Mouse (Mus musculus): ENCODE measurements around the gene Hoxb6. TPM values are rescaled to one million over a fixed set of nuclear protein-coding genes. Genes with fewer than 3 reads are reported as not detected.

Gene Hoxb6
- total and polyA plus RNA-seq, 3 experiments = 0.53 to 1.1 TPM; not detected in 1

DNA sequence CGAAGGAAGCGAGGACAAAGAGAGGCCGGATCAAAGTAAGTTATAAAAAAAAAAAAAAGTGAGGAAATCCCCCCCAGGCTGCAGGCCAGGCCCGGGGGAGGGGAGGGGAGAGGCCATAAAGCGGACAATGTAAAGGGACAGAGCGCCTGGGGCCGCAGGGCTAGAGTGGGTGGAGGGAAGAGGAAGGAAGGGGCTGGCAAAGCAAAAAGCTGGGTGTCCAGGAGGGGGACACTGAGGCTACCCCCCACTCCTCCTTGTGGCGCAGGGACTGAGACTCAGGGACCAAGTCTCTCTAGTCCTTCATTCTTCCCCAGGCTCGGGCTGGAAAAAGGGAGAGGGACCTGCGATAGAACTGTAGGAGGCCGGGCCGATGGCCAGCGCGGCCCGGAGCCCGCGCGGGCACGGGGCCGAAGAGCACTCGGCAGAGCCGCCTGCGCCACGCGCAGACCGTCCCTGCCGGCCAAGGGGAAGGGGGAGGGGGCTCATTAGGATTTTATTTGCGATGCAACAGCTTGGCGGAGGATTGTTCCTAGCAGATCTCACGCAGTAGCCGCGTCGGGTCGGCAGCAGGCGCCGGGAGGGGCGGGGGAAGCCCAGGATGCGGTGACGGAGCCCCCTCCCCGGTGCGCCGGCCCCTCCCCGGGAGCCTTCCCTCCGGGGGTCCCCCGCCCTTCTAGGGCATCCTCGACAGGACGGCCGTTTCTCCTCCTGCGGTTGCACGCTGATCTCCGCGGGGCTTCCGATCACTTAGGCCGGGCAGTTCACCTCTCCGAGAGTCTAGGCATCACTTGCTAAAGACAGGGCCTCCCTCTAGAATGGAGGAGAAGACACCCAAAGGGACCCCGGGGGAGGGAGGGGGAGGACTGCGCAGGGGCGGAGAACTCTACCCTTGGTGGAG lies 20.0 kb upstream of the Hoxb6 start:
- Histone ChIP-seq H3K27ac (ENCODE audit: insufficient read depth, low read depth) (no peak overlapping the region), H3K9me3 (replicated peaks; ENCODE audit: low read length) (peaks cover 14% of the 10 kb centered on the region), H3K27me3 (replicated peaks) (peaks cover 98% of the 10 kb centered on the region), H3K9ac (ENCODE audit: insufficient read depth, low read depth) (no peak overlapping the region), H3K79me2 (replicated peaks; ENCODE audit: control insufficient read depth, extremely low read depth, insufficient read depth, poor library complexity, severe bottlenecking) (no peaks in the 10 kb centered on the region), H3K4me3 (replicated peaks in 1 of 3; ENCODE audit: low read depth in 2 of 3, low read length in 2 of 3, poor library complexity in 1 of 3) (no peak overlapping the region), H3K36me3 (replicated peaks in 1 of 2; ENCODE audit: control insufficient read depth in 1 of 2, insufficient read depth in 1 of 2, low read length in 1 of 2) (no peaks in the 10 kb centered on the region), H3K4me1 (ENCODE audit: control insufficient read depth in 1 of 2, insufficient read depth in 2 of 2) (peaks cover 0 to 5% of the 10 kb centered on the region in 2 experiments; a peak in 1 of 4 replicates), H3K4me2 (ENCODE audit: insufficient read depth, low read depth, poor library complexity, severe bottlenecking) (no peak overlapping the region)
- dilution Hi-C loops (cut with MboI; ENCODE audit: extremely low pct_ligation_motif_present, extremely low pct_unique_long_range_greater_than_20kb, low sequenced_read_pairs) (no loop called here), in situ Hi-C loops (cut with MboI; ENCODE audit: low pct_ligation_motif_present, low pct_unique_long_range_greater_than_20kb, low sequenced_read_pairs) (no loop called here)
- no peak for DNase-seq (ENCODE audit: extremely low read depth)
- TF ChIP-seq NRF1 (IDR thresholded peaks at IDR 0.05; ENCODE audit: low read depth, low read length) (no peak), CHD2 (IDR thresholded peaks at IDR 0.05; ENCODE audit: low read length) (no peak), KAT2A (IDR thresholded peaks at IDR 0.05; ENCODE audit: insufficient replicate concordance, low read length) (no peak), MAX (IDR thresholded peaks at IDR 0.05; ENCODE audit: low read length) (no peak), SIN3A (IDR thresholded peaks at IDR 0.05; ENCODE audit: low read length) (no peak), USF2 (conservative IDR thresholded peaks at IDR 0.05; ENCODE audit: low read depth, low read length) (no peak), POLR2AphosphoS2 (IDR thresholded peaks at IDR 0.05; ENCODE audit: low read depth, low read length) (no peak), MEF2A (IDR thresholded peaks at IDR 0.05; ENCODE audit: borderline replicate concordance, low read depth, low read length) (no peak), RAD21 (IDR thresholded peaks at IDR 0.05; ENCODE audit: low read depth, low read length) (no peak), MAFK (IDR thresholded peaks at IDR 0.05; ENCODE audit: insufficient replicate concordance, low read length) (no peak), RCOR1 (conservative IDR thresholded peaks at IDR 0.05; ENCODE audit: low read depth, low read length) (no peak), MAZ (IDR thresholded peaks at IDR 0.05; ENCODE audit: low read depth, low read length) (no peak), EP300 (IDR thresholded peaks at IDR 0.05; ENCODE audit: low read length) (no peak)

DNA sequence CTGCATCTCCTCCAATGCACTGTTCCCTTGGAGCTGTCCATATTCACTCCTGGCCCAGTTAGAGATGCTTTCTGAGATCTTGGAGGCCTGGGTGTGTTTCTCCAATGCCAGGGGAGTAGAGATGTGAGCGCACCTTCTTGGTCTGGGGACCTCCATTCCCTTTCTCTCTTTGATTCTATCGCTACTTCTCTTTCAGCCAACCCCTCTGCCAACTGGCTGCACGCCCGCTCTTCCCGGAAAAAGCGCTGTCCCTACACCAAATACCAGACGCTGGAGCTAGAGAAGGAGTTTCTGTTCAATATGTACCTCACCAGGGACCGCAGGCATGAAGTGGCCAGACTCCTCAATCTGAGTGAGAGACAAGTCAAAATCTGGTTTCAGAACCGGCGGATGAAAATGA lies 17.8 kb upstream of the Hoxb6 start:
- Histone ChIP-seq H3K4me3 (replicated peaks in 1 of 3; ENCODE audit: low read depth in 2 of 3, low read length in 2 of 3, poor library complexity in 1 of 3) (no peak overlapping the region), H3K79me2 (replicated peaks; ENCODE audit: control insufficient read depth, extremely low read depth, insufficient read depth, poor library complexity, severe bottlenecking) (no peaks in the 10 kb centered on the region), H3K27ac (ENCODE audit: insufficient read depth, low read depth) (no peak overlapping the region), H3K4me1 (ENCODE audit: control insufficient read depth in 1 of 2, insufficient read depth in 2 of 2) (peaks cover 0 to 5% of the 10 kb centered on the region in 2 experiments; a peak in 1 of 4 replicates), H3K4me2 (ENCODE audit: insufficient read depth, low read depth, poor library complexity, severe bottlenecking) (no peak overlapping the region), H3K9me3 (replicated peaks; ENCODE audit: low read length) (peaks cover 14% of the 10 kb centered on the region), H3K9ac (ENCODE audit: insufficient read depth, low read depth) (no peak overlapping the region), H3K36me3 (replicated peaks in 1 of 2; ENCODE audit: control insufficient read depth in 1 of 2, insufficient read depth in 1 of 2, low read length in 1 of 2) (no peaks in the 10 kb centered on the region), H3K27me3 (replicated peaks) (peaks cover 95% of the 10 kb centered on the region)
- dilution Hi-C loops (cut with MboI; ENCODE audit: extremely low pct_ligation_motif_present, extremely low pct_unique_long_range_greater_than_20kb, low sequenced_read_pairs) = no loop called here
- DNase-seq (ENCODE audit: extremely low read depth) = no peak
- no peak for TF ChIP-seq CTCF (conservative IDR thresholded peaks at IDR 0.05 in 1 of 2, IDR thresholded peaks at IDR 0.05 in 1 of 2; ENCODE audit: low read depth in 2 of 2, low read length in 2 of 2)
- TF ChIP-seq ZNF384 (IDR thresholded peaks at IDR 0.05; ENCODE audit: low read depth, low read length) = no peak
- TF ChIP-seq SIN3A (IDR thresholded peaks at IDR 0.05; ENCODE audit: low read length) = no peak
- TF ChIP-seq TBP (conservative IDR thresholded peaks at IDR 0.05; ENCODE audit: low read depth, low read length) = no peak
- no peak for TF ChIP-seq IRF4 (IDR thresholded peaks at IDR 0.05; ENCODE audit: low read depth, low read length)
- TF ChIP-seq POLR2A (IDR thresholded peaks at IDR 0.05; ENCODE audit: low read depth, low read length) = no peak
- in situ Hi-C loops (cut with MboI; ENCODE audit: low pct_ligation_motif_present, low pct_unique_long_range_greater_than_20kb, low sequenced_read_pairs) = no loop called here
